Mouse (Mus musculus) ES-Bruce4 (cell line): ENCODE results near the gene Slc16a6.

Experiments
- CTCF ChIP-seq: IDR thresholded peaks from one replicate; pipeline ENCODE4 v1.8.1; 2011; ENCODE audit warnings: low read depth, low read length
- POLR2A ChIP-seq: IDR thresholded peaks from one replicate; pipeline ENCODE4 v1.8.1; 2011; ENCODE audit warnings: low read length; ENCODE audit not compliant: insufficient read depth

DNA sequence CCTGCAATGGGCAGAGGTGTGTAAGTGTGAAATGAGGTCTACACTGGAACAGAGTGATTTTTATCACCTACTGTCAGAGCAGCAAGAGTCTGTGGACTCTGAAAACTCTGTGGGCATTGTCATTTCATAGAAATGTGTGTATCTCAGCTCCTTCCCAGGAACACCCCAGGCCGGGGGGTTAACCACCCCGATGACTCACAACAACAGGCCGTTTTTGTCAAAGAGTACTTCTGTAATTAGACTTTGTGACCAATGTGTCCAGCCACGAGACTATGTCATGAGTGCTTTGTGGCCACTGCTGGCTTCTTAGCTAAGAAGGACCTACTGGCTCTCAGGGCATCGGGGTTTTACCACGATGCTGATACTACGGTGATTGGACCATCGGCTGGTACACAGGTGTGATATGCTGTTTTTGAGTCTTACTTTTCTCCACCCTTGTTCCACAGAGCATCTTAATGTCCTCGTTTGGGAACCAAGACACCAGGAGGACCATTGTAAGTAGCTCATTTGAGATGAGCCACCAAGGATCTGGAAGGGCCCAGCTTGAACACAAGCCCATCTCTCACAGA, 55.8 kb downstream of the Slc16a6 start:
- no peak for TF ChIP-seq CTCF
- no peak for TF ChIP-seq POLR2A
